Mouse (Mus musculus) heart, postnatal 0 days (tissue): ENCODE data around the gene Insig1.

Experiments
- CTCF ChIP-seq: IDR thresholded peaks from 2 replicates; pipeline ENCODE4 v1.5.1; 2016; ENCODE audit warnings: antibody characterized with exemption, control low read depth, low read depth
- EP300 ChIP-seq: IDR thresholded peaks from 2 replicates; pipeline ENCODE4 v1.6.1; 2016; ENCODE audit warnings: antibody characterized with exemption, low read depth

GRCm38 (mm10) chr5:28084743-28085142 lies 13.6 kb downstream of the Insig1 start:
- TF ChIP-seq CTCF (no peak), EP300 (no peak)
